Mouse (Mus musculus) cerebellum, adult 9-11 months (tissue): Measurements from ENCODE around the gene Usp3.

Experiments used
- DNase-seq: peaks from one replicate; pipeline ENCODE4 v3.0.0; 2022

Usp3 gene

GRCm38 (mm10) chr9:66601006-66601405 lies 8.1 kb upstream of the Usp3 start:
- DNase-seq: no peak

- no peak for DNase-seq
Measured at GRCm38 (mm10) chr9:66600551-66600950, 7.6 kb upstream of the Usp3 start.

- DNase-seq: no peak
Measured at GRCm38 (mm10) chr9:66599577-66599976, 6.6 kb upstream of the Usp3 start.

DNA sequence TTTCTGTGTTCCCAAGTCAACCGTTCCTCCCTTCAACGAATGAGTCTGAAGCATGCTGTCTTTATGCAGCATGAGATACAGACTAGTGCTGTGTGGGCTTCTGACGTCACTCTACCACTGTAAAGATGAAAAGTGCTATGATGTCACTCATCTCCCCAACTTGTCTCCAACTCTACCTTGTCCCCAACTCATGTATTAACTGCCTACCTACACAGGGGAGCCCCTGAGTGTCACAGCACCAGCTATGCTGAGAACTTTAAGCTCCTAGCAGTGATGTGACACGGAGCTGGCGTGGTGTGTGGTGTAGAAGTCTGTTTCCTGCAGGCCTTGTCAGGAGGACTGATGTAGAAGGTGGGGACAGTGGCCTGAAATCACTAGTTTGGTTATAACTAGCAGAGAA lies 5.7 kb upstream of the Usp3 start:
- DNase-seq: no peak

DNA sequence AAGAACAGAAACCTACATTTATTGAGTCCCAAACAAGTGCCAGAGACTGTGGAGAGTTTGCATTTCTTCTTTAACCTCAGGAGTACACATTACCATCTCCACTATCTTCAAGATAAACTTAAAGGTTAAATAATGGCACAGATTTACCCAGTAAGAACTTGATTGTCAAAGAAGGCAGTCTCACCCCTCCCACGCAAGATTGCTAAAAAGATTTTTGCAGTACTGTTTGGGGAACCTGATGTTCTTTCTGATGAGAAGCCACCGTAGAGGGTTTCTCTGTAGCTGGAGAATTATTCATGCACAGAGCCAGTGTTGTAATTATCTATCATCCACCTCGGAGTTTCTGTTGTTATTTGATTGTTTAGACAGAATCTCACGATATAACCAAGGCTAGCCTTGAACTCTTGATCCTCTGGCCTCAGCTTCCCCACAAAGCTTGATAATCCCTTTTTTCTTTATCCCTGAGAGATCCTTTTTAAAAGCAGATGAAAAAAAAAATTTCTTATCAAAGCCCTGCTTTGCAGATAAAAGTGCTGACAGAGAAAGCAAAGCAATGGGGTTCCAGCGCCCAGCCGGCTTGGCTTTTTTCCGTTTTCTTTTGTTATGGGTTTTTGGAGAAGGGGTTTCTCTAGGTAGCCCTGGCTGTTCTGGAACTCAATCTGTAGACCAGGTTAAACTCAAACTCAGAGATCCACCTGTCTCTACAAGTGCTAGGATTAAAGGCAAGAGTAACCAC lies 4.7 kb upstream of the Usp3 start:
- no peak for DNase-seq

DNA sequence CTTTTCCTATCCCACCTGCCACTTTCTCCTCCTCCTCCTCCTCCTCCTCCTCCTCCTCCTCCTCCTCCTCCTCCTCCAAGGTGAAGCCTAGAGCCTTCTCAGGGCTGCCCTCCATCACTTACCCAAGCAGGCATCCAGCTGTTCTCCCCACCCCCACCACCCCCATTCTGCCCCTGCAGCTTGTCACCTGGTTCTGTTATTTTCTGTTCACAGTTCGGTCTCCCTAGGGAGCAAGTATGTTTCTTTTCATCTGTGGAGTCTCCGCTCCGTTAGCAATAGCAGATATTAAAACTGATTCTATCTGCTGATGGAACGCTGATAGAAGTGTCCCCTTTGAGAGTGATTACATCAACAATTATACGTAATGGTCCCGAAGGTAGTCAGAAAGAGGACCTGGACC lies 4.1 kb upstream of the Usp3 start:
- no peak for DNase-seq

DNA sequence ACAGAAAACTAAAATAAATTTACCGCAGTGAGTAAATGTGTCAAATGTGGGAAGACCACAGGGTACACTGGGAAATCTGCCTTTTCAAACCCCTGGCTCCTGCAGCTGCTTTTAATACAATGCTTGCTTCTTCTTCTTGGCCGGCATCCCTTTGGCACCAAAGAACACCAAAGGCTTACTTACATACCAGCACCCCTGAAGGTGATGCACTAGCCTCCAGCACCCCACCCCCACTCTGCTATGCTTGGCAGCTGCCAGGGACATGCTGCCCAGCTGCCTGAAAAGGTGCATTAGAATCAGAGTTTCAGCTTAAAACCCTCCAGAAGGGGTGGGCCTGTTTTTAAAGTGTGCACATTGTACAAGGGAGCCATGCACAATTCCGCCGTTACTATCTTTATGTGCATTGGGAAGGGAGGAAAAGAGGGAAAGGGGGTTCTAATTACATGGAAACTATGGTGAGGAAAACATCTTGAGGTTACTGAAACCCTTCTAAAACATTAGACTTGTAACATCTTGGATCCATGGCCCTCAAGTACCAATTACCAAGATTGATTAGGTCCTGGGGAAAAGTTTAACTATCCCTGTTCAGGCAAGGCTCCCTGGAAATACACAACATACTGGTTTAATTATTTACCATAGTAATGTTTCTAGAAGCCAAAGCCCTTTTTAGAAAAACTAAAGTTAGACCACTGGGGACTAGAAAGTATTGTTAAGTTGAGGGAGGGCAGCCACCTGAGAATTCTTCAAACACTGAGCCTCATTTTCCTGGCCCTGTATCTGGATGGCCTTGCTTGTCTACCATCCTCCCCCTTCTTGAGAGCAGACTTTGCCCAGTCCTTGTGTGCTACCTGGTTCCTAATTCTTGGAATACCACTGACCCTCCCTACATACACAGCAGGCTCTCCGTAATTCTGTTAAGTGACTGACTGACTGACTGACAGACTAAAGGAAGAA lies 3.1 kb upstream of the Usp3 start:
- DNase-seq: peak; percentile 53

GRCm38 (mm10) chr9:66594061-66594460 lies 1.1 kb upstream of the Usp3 start:
- DNase-seq: no peak

DNA sequence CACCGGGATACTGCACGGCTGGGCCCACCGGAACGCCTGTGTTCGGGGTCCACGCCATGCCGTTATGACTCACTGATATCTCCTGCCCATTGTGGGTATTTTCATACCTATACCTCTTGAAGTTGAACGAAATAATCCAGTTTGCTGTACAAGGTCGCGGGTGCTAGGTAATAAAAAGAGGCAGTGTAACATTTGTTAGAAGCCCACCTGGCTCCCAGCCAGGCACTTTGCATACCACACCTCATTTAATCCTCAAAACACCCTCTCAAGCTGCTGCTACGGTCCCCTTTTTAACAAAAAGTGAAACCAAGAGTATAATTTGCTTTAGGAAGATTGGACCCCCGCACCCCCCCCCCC lies 649 bp upstream of the Usp3 start:
- no peak for DNase-seq

DNA sequence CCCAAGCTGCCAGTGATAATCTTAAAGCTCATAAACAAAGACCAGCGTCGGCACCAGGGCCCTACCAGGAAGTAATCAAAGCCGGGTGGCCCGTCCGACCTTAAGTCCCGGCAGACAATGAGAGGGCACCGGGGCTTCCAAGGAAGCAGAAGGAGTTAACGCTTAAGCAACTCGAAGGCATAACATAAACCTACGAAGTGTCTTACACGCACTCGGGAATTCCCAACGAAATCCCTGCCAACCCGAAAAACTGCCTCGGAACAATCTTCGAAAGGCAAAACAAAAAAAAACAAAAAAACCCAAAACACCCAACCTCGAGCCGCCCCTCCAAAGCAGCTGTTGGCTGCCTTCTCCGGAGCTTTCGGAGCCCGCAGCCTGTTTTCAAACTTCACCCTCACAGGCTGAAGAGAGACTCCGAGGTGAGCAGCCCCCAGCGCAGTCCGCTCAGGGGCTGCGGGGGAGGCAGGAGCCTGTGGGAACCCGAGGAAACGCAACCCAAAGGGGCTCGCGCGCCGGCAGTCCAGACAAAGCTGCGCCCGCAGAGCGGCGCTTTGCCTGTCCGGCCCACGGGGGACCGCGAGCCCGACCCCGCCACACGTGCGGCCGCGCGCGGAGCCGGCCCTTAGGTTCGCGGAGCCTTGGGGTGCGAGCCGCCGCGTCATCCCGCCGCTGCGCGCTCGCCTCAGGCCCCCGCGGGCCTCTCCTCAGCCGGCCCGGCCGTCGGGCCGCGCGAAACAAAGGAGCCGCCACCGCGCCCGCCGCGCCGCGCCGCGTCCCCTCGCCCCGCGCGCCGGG lies 894 bp downstream of the Usp3 start:
- peak; percentile 57 for DNase-seq

- DNase-seq: peak; percentile 7
Measured at GRCm38 (mm10) chr9:66590051-66590450, 2.9 kb downstream of the Usp3 start.

DNA sequence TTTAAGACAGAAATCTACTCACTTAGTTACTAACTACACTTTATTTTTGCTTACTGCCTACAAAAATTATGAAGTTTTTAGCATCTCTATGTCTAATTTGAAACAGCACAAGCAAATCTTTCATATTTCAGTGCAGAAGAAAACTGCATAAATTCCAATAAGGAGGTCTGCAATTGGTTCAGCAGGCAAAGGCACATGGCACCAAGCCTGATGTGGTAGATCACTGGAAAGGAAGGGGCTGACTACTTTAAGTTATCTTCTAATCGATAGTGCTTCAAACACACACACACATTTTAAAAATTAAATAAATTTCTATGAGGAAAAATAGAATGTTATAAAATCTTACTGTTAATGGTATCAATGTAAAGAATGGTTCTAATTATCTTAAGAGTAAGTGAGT lies 5.9 kb downstream of the Usp3 start:
- no peak for DNase-seq

DNA sequence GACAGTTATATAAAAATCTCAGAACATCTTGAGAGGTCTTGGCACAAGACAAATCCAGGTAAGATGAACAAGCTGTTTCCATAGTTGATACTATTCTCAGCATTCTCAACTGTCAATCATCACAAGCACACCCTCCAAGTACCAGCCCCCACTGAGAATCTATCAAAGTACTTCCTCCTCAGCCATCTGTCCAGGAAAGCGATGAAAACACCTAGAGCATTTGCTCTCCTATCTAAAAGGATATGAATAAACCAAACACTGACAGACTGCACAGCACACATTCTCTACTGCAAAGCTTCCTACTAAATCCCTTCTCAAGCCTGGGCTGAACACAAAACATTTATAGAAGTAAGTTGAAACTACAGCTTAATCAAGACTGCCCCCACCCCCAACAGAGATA lies 6.4 kb downstream of the Usp3 start:
- peak; percentile 94 for DNase-seq

GRCm38 (mm10) chr9:66585191-66585590 lies 7.8 kb downstream of the Usp3 start:
- DNase-seq: no peak

- peak; percentile 67 for DNase-seq
Measured at GRCm38 (mm10) chr9:66584176-66584575, 8.8 kb downstream of the Usp3 start.

DNA sequence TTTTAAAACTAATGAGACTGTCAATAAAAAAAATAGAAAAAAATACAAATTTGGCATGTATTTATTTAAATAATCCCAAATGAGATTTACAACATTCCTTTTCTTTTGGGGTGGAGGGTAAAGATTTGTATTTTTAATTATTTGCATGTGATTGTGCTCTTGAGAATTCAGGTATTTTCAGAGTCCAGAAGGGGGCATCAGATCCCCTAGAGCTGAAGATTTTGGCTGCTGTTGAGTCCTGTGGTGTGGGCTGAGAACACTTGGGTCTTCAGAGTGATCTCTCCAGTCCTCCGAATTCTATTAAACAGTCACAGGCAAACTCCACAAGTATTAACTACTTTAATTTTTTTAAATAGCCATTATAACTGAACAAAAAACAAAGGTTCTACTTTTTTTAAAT lies 9.7 kb downstream of the Usp3 start:
- no peak for DNase-seq

GRCm38 (mm10) chr9:66581694-66582093 lies 11.2 kb downstream of the Usp3 start:
- DNase-seq: peak; percentile 75

DNA sequence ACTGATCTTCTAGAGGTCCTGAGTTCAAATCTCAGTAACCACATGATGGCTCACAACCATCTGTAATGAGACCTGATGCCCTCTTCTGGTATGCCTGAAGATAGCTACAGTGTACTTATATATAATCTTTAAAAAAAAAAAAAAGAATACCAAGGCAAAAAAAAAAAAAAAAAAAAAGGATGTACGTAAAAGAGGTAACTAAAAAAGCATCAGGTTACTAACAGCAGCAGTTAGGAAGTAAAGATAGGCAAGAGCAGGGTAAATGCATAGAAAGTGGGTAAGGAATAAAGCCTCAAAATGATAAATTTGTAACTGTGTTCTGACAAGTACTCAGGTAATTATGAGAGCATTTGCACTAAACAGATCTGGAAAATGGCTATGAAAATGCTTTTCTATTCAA lies 12.2 kb downstream of the Usp3 start:
- no peak for DNase-seq

GRCm38 (mm10) chr9:66575878-66576238 lies 17.1 kb downstream of the Usp3 start:
- DNase-seq: no peak

- DNase-seq: no peak
Measured at GRCm38 (mm10) chr9:66575041-66575877, 17.7 kb downstream of the Usp3 start.

DNA sequence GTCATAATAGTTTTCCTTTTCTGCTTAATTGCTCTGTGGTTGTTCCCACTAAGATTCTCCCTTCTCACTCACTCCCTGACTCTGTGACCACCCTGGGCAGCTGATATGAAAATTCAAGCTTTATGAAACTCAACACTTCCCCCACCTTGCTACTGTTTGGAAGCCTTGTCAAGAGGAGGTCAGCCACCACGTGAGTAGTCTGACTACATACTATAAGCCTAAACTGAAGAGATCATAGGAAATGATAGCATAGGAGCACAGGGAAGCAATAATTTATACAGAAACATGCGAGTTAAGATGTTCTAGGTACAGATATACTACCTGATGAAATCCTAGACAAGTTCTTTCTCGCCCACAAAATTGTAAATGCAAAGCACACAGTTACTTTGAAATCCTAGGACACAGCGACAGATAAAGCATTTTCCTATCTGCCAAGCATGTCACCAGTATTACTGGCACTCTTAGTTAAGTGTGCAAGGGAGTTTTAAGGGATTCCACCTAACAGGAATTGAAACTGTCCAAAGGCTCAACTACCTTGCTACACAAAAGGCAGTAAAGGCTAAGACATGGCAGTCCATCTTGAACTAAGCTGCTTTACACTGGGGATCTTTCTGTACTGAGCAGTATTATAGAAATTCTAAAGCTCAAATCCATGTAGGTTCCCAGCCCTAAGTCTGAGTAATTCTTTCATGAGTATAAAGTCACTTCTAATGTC lies 20.8 kb downstream of the Usp3 start:
- no peak for DNase-seq

DNA sequence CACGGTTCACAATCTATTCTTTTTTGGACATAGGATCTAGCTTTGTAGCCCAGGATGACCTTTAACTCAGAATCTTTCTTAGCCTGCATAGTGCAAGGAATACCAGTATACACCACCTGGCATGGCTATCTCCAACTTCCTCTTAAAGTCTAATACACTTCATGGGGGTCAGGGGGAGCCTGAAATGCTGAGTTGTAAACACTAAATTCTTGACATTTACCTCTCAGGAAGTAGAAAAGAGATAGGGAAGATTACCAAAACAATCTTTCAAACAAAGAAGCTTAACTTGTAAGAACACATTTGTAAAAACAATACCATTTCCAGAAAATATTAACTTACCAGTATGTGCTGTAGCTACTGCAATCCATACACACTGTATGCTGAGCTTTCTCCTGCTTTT lies 30.7 kb downstream of the Usp3 start:
- no peak for DNase-seq
